Mouse (Mus musculus) skeletal muscle tissue, adult 2 months (tissue): ENCODE data around the gene Smyd2.
A peak's percentile ranks its signal among the peaks of the same experiment; 100 is the strongest.

Experiments
- DNase-seq: peaks from one replicate; pipeline ENCODE4 v3.0.0-alpha.2; 2012; ENCODE audit warnings: low read depth, low spot score

Gene Smyd2

DNA sequence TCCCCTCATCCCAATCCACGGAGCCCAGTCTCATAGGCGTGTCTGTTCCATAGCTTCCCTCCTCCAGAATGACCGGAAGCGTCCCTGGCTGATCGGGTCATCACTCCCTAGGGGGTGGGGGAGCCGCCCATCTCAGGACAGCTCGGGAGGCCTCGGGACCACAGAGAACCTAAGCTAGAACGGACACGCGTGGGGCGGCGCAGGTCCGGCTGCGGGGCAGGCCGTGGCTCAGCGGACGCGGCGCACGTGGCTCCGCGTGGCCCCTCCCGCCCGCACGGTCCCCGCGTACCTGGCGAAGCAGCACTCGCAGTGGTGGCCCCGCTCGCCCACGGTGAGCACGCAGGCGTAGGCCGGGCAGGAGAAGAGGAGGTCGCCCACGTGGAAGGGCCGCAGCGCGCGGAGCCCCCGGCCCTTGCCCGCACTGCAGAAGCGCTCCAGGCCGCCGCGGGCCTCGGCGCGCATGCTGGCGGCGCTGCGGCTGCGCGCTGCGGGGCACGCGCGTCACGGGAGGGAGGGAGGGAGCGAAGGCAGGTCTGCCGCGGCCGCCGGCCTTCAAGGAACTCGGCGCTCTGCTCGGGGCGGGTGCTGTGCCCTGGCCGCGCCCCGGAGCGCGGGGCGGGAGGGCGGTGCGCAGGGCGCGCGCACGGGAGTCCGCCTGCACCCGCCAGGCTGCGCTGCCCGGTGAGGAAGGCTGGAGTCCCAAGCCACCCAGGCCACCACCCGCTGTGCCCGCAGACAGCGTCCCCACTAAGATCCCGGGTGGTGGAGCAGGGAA is at the start of gene Smyd2:
Gene Smyd2, minus strand, starts transcription at position 546 of the 775 bp plus-strand sequence.
- DNase-seq: peak; percentile 85

DNA sequence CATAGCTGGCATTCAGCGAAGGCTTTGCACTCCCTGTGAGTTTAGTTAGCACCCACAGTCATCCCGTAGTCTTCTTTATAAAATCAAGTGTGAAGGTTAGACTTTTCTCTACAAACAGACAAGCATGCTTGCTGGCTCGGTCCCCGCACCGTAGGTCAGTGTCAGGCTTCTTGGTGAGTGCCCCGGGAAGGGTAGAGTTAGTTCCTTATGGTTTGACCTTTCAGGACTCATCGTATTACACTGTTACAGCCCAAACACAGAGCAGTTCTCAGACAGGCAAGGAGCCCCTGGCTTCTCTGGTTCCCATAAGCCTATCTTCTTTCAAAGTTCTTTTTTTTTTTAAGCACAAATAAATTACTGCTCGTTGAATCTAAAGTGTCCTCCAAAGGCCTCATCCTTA is 48.2 kb upstream of the Smyd2 start:
- peak; percentile 83 for DNase-seq

DNA sequence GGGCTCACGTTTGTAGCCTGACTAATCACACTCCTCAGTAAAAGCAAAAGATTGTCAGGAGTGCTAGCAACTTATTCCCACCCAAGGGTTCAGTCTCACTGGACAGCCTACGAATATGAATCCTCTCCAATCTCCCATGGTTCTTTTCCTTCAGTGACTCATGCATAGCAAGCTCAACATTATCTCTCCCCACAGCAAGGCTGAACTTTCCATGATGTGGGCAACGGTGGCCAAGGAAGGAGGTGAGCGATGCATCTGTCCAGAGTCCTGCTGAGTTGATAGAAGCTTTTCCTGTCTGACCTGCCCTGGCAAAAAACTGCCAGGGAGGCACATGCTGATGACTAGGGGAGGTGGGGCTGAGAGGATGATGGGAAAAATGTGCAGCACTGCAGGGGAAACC is 45.9 kb upstream of the Smyd2 start:
- no peak for DNase-seq

DNA sequence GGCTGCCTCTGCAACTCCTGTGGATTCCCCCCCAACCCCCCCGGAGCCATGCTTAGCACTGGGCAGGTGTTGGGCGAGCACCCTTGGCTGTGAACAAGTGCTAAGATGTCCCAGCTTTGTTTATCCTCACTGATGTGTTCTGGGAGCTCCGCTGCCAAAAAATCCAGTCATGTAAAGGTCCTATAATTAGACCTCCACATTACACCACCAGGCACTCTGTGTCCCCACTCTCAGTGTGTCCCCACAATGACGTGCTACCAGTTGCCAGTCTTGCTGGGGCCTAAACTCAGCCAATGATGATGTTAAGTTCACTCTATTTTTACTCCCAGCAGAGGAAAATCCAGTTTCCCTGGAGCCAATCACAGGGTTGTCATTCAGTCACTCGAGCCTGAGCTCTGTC is 38.3 kb upstream of the Smyd2 start:
- peak; percentile 95 for DNase-seq

DNA sequence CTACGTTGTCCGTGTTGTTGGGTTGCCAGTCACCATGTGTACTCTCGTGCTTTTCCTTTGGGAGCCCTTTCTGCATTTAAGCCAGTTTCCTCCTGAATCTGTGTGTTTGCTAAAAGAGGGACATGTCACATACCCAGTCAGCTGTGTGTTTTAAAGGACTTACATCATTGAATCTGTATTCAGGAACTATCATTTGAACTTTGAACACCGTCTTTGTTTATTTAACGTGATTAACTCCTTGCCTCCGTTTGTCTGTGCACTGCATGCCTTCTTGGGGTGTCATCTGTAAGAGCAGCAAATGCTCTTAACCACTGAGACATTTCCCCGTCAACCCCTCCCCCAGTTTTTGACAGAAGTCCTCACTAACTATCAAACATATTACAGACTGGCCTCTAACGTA is 37.6 kb upstream of the Smyd2 start:
- DNase-seq: no peak

DNA sequence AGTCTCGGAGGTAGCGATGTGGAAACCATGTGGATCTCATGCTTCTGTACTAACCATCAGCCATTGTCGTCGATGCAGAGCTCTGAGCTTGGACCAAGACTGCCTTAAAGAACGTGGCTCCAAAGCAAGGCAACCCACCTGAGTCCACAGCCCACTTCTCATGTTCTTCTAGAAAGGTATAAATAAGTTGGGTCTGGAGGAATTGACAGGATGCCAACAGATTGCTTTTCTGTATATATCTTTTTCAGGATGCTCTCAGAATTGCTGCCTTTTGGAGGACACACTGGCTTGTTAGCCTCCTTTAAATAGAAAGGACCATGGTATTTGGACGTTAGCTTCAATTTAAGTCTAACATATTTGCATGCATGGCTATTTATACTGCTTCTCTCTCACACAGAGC is 29.7 kb upstream of the Smyd2 start:
- DNase-seq: no peak

DNA sequence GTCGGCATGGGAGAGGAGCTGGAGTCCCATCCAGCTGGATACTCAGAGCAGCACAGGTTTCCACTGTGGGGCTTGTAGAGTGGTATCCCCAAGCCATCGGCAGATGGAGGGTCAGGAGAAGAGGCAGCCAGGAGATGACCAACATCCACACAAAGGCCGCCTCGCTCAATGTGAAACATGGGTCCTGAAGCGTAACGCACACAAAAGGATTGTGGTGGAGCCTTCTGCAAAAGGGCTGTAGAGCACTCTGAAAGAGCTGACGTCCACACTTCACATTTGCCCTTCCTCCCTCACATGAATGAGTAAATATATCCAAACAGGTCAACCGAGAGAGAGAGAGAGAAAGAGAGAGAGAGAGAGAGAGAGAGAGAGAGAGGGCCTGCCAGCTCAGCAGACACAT is 25.2 kb upstream of the Smyd2 start:
- DNase-seq: no peak

DNA sequence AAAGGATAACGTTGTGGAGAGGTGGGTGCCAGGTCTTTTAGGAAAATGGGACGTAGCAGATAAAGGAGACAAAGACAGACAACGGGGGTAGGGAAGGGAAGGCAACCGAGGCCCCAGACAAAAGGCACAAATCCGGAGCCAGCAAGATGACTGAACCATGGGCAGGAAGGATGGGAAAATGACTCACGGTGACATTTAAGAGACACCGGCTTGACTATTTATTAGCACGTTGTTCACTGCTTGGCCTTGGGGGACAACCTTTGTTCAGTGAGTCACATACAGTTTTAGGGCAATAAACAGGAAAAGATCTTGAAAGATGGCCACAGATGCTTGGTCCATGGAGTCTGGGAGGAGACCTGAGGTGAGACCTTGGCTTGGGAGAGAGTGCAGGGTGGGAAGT is 24.0 kb upstream of the Smyd2 start:
- DNase-seq: no peak

DNA sequence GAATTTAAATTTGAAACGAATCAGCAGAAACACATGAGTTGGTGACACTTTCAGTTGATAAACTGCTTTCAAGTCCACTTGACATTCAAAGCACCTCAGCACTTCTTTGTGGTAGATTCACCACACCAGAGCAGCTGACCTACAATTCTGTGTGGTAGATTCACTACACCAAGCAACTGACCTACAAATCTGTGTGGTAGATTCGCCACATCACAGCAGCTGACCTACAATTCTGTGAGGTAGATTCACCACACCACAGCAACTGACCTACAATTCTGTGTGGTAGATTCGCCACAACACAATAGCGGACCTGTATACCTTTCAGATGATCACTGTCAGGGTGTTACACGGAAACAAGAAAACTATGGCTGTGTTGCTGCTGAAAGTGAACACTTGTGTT is 19.6 kb upstream of the Smyd2 start:
- no peak for DNase-seq

DNA sequence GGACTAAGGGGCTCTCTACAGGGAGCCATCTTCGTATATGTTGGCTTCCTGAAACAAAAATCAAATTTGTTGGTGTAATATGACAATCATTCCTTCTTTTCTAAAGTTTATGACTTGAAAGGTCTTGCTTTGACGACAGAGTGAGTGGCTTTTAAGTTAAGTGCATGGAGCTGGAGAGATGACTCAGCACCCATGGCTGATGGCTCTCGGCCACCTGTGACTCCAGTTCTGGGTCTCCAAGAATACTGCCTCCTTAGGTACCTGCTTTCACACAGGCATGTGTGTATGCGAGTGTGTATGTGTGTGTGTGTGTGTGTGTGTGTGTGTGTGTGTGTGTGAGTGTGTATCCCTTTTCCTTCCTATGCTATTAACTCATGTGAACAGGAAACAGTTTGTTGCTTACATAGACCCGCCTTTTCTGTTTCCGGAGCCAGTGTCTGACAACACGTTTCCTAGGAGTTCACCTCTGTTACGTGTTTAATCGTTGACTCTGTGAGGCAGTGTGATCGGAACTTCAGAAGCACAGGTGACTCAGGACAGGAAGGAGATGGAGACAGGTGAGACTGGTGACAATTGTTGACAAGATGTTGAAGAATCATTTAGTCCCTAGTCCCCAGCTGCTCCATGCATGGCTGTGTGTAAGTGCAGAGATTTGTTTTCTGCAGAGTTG is 14.4 kb upstream of the Smyd2 start:
- no peak for DNase-seq

DNA sequence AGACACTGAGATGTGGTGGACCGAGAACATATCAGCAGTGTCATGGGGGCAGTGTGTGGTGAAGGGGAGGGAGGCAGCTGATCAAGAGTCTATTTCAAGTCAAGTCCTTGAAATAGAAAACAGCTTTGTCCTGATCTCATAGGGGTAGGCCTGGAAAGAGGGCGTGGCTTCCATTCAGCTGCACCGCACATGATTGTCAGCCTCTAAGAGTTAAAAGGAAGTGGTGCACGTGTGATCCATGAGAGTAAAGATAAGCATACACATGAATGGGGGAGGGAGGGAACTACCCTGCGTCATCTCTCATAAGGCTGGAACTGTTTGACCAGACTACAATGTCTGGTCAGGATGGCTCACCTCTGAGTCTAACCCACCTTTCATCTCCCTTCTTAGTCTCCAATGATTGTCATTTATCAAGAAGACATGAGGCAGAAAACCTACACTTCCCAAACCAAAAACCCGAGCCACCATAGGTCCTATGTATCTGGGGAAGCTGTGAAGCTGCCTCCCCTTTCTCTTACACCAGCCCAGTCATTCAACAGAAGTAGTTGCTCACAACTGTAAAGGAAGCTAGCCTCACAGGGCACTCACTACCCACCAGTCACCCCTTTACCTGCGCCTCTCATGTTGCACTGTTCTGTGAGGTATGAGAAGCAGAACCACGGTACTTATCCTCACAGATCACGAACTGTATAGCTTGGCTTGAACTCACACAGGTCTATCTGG is 11.5 kb upstream of the Smyd2 start:
- DNase-seq: no peak

DNA sequence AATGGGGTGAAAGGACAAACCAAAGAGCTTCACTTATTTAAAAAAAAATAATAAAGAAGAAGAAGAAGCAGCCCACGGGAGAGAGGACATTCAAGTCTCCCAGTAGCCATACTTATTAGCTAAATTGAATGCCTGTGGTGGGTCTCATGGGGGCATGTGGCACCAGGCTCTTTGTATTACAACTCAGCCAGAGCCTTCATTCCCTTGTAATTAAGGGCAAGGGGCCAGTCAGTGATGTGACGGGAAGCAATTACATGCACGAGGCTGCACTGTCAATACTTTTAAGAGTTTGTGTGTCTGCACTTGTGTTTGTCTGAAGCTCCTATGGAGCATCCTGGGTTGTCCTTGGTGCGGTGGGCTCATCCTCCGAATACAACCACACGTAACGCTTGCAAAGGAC is 10.8 kb upstream of the Smyd2 start:
- DNase-seq: no peak

DNA sequence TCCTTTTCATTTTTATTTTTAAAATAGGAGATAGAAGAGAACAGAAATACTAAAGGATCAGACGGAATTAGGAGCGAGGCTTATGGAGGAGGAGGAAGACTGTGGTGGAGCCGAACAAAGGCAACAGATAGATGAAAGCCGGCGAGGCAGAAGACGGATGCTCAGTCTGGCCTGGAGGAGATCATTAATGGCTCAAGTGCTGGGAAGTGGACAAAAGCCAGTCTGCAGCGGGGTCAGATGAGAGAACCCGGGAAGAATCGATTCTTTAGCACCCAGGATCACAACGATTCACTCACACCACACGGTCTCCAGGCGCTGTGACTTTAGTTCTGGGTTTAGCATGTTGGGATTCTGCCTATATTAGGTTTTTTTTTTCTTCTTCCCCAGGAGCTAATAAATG is 10.0 kb upstream of the Smyd2 start:
- DNase-seq: no peak

DNA sequence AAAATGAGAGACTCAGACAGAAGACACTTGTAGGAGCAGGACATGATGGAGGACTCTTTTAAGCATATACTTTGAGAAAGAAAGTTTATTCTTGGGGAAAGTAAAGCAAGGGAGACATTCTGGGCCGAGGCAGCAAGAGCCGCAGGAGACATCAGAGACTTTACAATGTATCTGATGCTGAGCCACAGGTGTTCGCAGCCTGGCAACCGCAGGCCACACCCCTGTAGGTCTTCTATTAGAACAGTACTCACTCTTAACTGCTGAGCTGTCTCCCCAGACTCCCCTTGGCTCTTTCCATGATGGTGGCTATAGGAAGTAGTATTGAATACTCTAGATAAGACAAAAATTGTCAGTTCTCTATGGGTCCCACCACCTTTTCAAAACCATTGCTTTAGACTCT is 7.7 kb upstream of the Smyd2 start:
- DNase-seq: no peak

DNA sequence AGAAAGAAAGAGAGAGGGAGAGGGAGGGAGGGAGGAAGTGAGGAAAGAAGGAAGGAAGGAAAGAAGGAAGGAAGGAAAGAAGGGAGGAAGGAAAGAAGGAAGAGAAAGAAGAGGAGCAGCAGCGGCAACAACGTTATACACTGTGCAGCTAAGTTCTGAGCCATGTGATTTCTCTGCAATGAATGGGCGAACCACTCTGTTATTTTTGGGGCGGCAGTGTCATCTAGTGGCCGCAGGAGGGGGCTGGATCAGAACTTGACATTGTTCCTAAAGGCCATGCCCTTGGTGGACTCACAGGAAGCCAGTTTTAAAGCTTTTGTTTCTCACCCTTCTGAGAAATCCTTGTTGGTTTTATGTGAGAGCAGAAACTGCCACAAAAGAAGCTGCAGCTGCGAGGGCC is 5.5 kb upstream of the Smyd2 start:
- DNase-seq: peak; percentile 63

DNA sequence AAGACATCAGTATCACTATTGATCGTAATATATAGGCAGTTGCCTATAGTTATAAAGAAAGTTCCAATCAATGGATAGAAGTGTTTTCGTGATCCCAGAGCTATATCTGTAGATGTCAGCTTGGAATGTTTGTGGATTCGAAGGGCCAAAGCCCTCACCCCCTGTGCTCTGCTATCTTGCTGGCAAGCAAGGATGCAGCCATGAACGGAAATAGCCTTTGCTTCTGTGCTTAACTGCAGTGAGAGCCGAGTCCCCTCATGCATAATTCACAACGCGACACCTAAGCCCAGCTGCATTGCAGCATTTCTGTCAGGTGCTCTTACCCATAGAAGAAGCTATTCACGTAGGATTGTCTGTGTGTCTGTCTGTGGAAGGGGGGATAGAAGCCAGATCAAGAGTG is 4.1 kb upstream of the Smyd2 start:
- DNase-seq: no peak

DNA sequence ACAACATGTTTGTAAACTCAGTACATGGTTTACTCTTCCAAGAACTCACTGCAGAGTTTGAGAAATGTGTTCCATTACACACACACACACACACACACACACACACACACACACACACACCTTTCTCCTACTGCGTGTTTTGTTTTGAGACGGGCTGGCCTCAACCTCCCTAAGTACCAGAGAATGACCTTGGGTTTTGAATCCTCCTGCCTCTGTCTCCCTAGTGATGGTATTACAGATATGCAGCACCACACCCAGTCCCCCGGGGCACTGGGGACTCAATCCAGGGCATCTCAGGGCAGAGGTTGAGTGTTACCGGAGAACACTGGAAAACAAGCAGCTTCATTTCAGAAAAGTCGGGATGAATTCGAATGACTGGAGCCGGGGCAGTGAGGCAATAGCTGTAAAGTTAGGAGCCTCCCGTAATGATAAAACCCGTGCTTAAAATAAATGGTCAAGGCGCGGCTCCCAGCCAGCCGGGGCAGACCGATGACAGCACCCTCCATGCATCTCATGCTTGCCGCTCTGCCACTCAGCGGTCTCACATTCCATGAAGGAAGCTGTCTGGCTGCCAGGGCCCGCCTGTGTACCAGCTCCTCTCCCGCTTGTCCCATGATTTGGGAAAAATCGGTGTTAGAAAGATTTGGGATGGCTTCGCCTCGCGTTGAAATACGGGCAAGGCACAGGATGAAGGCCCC is 1.9 kb upstream of the Smyd2 start:
- DNase-seq: peak; percentile 88

DNA sequence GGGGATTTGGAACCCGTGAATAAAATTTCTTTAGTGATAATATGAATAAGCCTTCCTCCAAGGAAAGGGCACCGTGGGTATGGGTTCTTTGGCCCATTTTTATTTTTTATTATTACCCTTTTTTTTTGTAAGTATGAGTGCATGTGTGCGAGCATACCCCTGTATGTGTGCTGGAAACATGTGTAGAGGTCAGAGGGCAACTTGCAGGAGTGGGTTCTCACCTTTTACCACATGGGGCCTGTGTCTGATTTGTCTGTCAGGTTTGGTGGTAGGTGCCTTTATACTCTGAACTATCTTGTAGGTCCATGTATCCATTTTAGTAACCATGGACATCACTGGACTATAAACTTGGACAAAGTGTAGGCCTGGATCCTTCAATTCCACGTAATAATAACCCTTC is 994 bp upstream of the Smyd2 start:
- no peak for DNase-seq

DNA sequence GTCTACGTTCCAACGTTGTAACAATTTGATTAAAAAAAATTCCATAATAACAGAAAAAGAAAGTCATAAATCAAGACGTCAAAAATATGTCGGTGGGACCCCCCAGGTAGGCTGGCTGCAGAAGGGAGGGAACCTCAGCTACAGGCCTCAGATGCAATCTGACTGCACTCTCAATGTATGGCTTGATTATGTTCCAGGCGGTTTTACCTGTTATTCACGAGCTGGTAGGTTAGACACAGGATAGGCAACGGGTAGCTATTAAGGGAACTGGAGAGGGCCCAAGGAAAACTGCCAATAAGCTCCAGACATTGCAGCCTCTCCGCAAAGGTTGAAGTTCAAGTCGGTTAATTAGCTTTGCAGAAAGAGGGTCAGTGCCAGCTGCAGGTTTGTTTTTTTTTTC is 558 bp upstream of the Smyd2 start:
- DNase-seq: peak; percentile 79

DNA sequence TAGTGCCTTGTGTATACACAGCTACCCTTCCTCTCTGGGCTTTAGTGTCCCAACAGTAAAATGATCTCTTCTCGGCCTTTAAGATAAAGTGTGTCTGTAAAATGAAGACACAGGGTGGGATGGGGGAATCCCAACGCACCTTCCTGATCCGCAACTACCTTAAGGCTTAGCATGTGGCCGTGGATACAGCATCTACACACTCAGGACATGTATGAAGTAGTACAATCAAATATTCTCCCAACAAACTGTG is 670 bp downstream of the Smyd2 start:
- DNase-seq: no peak

DNA sequence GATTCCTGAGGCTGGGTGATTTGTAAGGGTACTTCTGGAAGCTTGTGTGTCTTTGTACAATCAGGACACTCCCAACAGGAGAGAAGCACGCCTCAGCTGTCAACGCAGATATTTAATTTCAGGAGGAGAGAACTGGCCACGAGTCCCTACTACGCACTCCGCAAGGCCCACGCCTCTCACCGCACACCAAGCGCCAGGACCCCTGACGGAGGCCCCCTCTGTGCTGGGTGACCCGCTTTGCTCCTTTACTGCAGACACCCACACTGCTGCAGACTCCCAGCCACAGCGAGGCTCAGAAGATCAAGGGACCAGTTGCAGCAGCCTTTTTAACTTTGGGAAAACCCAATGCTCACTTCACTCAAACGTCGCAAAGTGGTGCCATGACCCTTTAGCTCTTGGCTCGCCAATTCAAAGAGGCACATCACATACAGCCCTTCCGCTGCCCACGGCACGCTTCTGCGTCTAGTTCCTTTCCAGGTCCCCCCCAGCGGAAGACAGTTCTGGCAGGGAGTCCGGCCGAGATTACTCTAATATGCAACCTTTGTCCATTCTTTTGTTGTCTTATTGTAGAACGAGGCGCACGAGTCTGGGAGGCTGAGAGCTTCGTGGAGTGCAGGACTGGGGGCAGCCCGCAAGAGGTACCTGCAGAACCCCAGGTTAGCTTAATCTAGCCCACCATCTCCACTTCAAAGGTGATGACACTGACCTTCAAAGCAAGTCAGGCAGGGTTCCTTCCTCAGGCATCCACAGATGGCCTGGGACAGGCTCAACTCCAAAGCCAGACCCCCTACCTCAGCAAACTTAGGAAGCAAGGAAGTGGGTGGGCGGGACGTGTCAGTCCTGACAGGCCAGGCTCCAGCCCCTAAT is 1.2 kb downstream of the Smyd2 start:
- peak; percentile 53 for DNase-seq

DNA sequence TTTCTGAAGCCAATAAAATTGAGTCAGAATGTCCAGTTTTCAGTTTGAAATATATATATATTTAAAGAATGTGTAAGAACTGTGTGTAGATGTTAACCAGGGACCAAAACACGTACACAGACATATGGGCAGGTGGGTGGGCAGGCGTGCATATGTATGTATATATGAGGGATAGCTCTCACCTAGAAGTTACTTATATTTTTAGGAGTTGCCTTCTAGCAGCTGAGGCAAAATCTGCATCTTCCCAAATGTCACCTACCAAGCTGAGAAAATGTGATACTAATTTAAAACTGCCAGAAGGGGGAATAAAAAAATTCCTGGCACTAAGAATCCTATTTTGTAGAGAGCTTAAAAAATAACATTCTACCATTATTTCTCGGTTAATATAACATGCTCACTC is 2.4 kb downstream of the Smyd2 start:
- no peak for DNase-seq
